Mouse (Mus musculus) urinary bladder, postnatal 10 days (tissue): Measurements from ENCODE around the gene Magea5.
"Not testable (repeated sequence)": the region's sequence is repeated elsewhere in the genome, so short reads cannot be mapped to it uniquely, and the experiment has no call there.

Source experiments
- DNase-seq: peaks from one replicate; pipeline ENCODE4 v3.0.0; 2022; ENCODE audit warnings: low spot score

The Magea5 gene

DNA sequence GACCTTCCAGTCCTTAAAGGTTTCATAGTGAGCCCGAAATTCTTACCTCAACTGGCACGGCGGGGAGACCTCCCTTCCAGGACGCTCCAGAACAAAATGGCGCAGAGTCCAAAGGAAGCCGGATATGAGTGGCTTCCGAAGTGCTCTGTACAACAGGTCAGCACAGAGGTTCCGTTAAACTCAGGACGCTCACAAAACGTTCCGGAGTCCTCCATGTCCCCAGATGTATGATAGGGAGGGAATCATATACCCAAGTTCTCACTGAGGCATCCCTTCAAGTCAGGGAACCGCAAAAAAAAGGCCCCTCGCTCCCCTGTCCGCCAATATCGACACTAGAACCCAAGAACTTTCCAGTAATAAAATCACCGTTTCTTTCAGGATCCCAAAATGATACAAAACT is at the start of gene Magea5:
TSS of gene Magea5 (minus strand) at position 101 of the 400 bp plus-strand sequence.
- DNase-seq = not testable (repeated sequence)

DNA sequence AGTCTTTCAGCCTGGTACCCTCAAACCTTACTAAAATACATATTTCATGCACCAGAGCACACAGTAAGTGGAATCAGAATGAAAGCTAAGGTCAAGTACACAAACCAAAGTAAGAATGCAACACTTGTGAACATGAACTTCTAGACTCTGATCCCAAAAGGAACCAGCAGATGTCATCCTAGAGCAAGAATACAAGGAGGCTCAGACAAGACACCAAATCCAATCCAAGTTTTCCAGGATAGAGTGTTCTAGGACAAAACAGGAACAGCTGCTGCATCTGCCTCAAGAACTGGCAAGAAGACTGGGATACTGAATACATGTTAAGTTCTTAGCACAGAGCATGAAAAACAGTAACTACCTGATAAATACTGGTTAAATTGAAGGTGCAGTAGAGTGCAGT is 35.1 kb upstream of the Magea5 start:
- no peak for DNase-seq

DNA sequence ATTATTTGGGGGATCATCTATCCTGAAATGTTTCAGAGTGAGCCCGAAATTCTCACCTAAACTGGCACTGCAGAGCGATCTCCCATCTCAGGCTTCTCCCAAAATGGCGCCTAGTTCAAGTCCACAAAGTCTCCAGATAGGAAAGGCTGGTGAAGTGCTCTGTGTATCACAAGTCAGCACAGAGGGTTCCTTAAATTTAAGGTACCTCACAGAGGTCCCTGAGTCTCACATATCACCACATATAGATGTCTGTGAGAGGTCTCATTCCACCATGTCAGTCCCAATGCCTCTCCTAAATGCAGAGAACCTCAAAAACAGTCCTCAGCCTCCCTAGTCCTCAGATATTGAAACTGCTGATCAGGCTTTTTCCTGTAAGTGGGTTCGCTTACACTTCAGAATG is 30.6 kb upstream of the Magea5 start, which contains the start of gene Magea2:
TSS of gene Magea2 (minus strand) at position 101 of the 400 bp plus-strand sequence.
- not testable (repeated sequence) for DNase-seq

DNA sequence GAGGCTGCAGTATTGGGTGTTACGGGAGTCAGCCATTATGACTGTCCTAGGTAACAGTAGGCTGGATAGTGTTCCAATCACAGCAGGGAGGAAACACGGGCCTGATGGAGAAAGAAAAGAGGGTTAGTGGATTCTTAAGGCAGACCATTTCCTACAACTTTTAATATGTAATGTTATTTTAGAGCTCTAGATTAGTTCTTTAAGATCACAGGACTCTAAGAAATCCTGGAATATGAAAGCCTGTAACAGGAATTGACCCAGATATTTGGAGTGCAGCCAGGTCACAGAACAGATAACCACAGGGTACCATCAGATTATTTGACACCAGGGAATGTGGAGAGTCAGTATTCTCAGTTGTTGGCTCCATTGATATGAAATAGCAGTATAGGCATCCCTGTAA is 26.7 kb upstream of the Magea5 start, which contains the start of gene Magea1:
TSS of gene Magea1 (minus strand) at position 101 of the 400 bp plus-strand sequence.
- DNase-seq = not testable (repeated sequence)
